Mouse (Mus musculus) gastrocnemius, postnatal 4 days (tissue): Measurements from ENCODE around the gene Lims1. TPM values are rescaled to one million over a fixed set of nuclear protein-coding genes. Genes with fewer than 3 reads are reported as not detected.

ENCODE experiments used
- DNase-seq, 2 experiments: peaks; one replicate each; pipeline ENCODE4 v3.0.0; 2021 to 2022; ENCODE audit warnings: low spot score in 2 of 2, mixed read lengths in 2 of 2
- total RNA-seq, 2 experiments: library from RNA; stranded (reverse); gene quantifications; 2 replicates each; pipeline ENCODE4 v1.2.3; 2021

Gene Lims1
- total RNA-seq, 2 experiments from 2014 or later, result 108 to 135 TPM

DNA sequence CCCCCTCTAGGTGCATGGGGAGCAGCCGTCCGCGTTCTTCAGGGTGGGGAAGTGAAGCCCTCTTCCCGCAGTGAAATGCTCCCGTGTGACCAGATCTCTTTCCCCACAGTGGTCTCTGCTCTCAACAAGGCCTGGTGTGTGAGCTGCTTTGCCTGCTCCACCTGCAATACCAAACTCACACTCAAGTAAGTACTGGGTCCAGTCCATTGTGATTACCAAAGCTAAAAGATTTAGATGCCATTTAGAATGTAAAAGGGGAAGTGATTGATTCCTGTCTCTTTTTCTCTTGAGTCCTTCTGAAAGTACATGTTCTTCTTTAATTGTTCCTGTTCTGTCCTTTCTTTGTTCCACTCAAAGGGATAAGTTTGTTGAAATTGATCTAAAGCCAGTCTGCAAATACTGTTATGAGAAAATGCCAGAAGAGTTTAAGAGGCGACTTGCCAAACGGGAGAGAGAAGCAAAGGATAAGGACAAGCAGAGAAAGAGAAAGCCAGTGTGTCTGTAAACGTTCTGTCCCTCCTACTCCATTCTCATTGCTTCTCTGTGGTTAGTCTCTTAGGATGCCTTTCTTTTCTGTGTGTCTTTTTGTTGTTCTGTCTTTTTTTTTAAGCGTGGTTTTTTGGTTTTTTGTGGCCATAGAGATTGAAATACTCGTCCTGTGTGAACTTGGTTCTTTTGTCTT is 95.2 kb downstream of the Lims1 start:
- DNase-seq, result no peak

- DNase-seq, result no peak
Measured at GRCm38 (mm10) chr10:58427930-58428329, 104.7 kb downstream of the Lims1 start.

DNA sequence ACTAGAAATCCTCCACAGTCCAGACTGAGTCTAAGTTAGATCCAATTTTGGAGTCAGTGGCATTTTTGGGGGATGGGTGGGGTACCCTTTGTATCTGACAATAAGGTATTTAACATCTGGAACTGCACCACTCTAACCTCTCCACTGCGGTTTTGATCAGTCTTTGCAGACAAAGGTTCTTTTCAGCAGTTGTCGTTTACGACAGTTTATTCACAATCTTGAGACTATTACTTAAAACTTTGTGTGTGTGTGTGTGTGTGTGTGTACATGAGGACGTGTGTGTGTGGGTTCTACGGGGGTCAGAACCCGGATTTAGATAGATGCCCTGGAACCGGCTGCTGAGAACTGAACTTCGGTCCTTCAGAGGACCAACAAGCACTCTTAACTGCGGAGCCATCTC is 122.6 kb downstream of the Lims1 start:
- DNase-seq, result no peak

DNA sequence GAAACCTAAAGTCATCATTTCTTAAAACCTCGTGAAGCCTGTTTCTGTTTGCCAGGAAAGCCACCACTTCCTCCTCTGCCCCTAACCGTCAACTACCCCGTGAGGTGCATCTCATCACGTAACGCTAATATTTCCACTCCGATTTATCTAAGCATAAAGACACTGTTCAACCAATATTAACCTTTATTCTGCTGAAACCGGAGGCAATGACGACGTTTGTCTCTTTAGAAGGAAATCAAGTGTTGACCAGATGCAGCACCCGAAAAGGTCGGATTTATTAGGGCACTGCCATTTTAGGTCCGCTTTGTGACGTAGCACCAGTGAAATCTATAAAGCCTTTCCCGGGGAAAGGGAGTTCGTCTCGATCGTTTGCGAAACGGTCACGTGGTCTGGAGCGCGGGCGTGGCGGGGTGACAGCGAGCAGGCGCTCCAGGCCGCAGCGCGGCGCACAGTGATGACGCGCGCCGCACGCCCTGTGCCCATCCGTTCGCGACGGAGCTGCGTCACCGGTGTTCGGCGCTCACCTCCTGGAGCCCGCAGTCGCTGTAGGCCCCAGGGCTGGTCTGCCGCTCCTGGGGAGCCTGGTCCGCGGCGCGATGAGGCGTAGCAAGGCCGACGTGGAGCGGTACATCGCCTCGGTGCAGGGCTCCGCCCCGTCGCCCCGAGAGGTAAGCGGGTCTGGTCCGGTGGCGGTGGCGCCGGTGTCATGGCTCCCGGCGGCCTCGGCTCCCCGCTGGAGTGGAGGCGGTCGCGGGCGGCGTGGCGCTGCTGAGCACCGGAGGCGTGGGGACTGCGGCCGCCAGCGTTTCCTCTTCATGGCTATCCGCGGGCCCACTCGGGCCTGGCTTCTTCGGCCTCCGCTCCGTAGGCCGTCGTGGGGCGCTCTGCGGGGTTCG is 123.4 kb downstream of the Lims1 start, which contains the start of gene Ranbp2:
Gene Ranbp2 (plus strand): TSS at position 537 of the 896 bp plus-strand sequence.
- DNase-seq, result peak; percentile 95 to 98

- no peak for DNase-seq
Measured at GRCm38 (mm10) chr10:58447280-58447781, 124.1 kb downstream of the Lims1 start.

DNA sequence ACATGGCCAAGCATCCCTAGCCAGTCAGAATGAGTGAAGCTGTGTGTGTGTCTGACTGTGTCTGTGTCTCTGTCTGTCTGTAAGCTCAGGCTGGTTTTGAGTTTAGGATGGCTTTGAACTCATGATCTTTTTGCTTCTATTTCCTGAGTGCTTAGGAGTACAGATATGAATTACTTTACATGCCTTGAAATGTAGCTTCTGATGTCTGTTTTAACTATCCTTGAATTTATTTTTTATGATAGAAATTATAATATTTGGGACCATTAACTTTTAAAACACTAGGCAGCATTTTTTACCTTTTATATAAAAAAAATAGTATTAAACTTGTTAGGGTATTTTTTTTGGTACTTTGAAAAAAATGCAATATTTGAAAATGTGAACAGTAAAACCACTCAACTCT is 128.3 kb downstream of the Lims1 start:
- DNase-seq, result no peak

DNA sequence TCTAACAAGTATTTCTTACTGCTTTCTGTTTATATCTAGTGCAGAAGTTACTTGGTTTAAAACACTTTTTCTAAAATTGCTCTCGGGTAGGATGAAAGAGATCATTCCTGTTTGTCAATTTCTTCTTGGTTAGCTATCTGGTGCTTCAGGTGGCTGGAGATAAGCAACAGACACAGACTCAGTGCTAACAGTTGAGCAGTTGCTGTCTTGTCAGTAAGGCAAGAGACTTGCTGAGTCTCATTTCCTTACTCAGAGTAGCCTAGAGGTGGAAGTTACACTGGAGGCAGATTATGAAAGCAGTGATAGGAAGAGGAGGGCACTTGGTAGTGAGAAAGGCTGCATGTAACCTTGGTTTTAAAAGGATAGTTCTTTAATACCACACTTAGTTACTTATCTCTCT is 128.9 kb downstream of the Lims1 start:
- no peak for DNase-seq

GRCm38 (mm10) chr10:58459896-58460295 is 136.6 kb downstream of the Lims1 start:
- no peak for DNase-seq

Other genes starting within 250 kb of the Lims1 start
- gene AW822073, start 98.5 kb upstream of the Lims1 start, total RNA-seq, result not detected
- not detected for gene Duxf3, start 90.8 kb upstream of the Lims1 start, total RNA-seq
- gene Gm4981, start 86.8 kb upstream of the Lims1 start, total RNA-seq, result not detected
- 10 to 100 TPM; 20.9 to 23.5 TPM for gene Gcc2, start 68.0 kb upstream of the Lims1 start, total RNA-seq
- gene Ranbp2, start 123.5 kb downstream of the Lims1 start, total RNA-seq, result 10 to 100 TPM; 64.9 to 75.2 TPM
- 1 to 10 TPM; 1.8 TPM for gene Ccdc138, start 174.5 kb downstream of the Lims1 start, total RNA-seq